Mouse (Mus musculus): ENCODE results near the gene Ccdc88c. TPM values are rescaled to one million over a fixed set of nuclear protein-coding genes. Genes with fewer than 3 reads are reported as not detected.

Gene Ccdc88c
- polyA plus RNA-seq, 1 experiment from 2014 or later, result 6.7 TPM

GRCm38 (mm10) chr12:100896661-100897060, 132.2 kb downstream of the Ccdc88c start:
- Histone ChIP-seq H3K4me3 (replicated peaks) (no peak overlapping the region), H3K27me3 (peaks cover 48% of the 10 kb centered on the region), H3K4me1 (peaks cover 18% of the 10 kb centered on the region), H3K36me3 (no peaks in the 10 kb centered on the region), H3K4me2 (replicated peaks) (no peak overlapping the region), H3K27ac (replicated peaks) (no peak overlapping the region), H3K9me3 (replicated peaks) (no peaks in the 10 kb centered on the region), H3K9ac (no peak overlapping the region)
- no peak for ATAC-seq (ENCODE audit: insufficient number of reproducible peaks, low FRiP score, low TSS enrichment, low read depth)
- 38% methylated on average over 3 of the region's 3 CpGs for WGBS

- Histone ChIP-seq H3K36me3 (no peaks in the 10 kb centered on the region), H3K27ac (replicated peaks) (no peak overlapping the region), H3K4me2 (replicated peaks) (no peak overlapping the region), H3K9ac (no peak overlapping the region), H3K27me3 (peaks cover 44% of the 10 kb centered on the region), H3K4me1 (peaks cover 18% of the 10 kb centered on the region), H3K4me3 (replicated peaks) (no peak overlapping the region), H3K9me3 (replicated peaks) (no peaks in the 10 kb centered on the region)
- 2% methylated on average over 2 of the region's 2 CpGs for WGBS
- ATAC-seq (ENCODE audit: insufficient number of reproducible peaks, low FRiP score, low TSS enrichment, low read depth), result no peak
These were observed 133.4 kb downstream of the Ccdc88c start for GRCm38 (mm10) chr12:100895504-100895903.

GRCm38 (mm10) chr12:100890548-100890947, 138.3 kb downstream of the Ccdc88c start:
- Histone ChIP-seq H3K4me2 (replicated peaks) (no peak overlapping the region), H3K27me3 (0 out of 2 replicates have a peak, but pooled peaks cover 5% of the 10 kb centered on the region), H3K9ac (no peak overlapping the region), H3K36me3 (no peaks in the 10 kb centered on the region), H3K9me3 (replicated peaks) (no peaks in the 10 kb centered on the region), H3K4me1 (peaks cover 7% of the 10 kb centered on the region), H3K27ac (replicated peaks) (no peak overlapping the region), H3K4me3 (replicated peaks) (no peak overlapping the region)
- ATAC-seq (ENCODE audit: insufficient number of reproducible peaks, low FRiP score, low TSS enrichment, low read depth), result no peak
- 74% methylated on average over 3 of the region's 3 CpGs for WGBS

GRCm38 (mm10) chr12:100887801-100888258, 141.0 kb downstream of the Ccdc88c start:
- H3K27me3 ChIP-seq, result 0 out of 2 replicates have a peak, but pooled peaks cover 4% of the 10 kb centered on the region
- H3K9me3 ChIP-seq (replicated peaks), result no peaks in the 10 kb centered on the region
- no peak for ATAC-seq (ENCODE audit: insufficient number of reproducible peaks, low FRiP score, low TSS enrichment, low read depth)
- peaks cover 7% of the 10 kb centered on the region for H3K4me1 ChIP-seq
- H3K4me2 ChIP-seq (replicated peaks), result peak overlapping the region; percentile 13; the same call in 1 of the 2 replicates
- H3K4me3 ChIP-seq (replicated peaks), result no peak overlapping the region
- WGBS, result 30% methylated on average over 12 of the region's 12 CpGs
- 0 out of 2 replicates have a peak overlapping the region, but pooled peaks have one; percentile 11 for H3K27ac ChIP-seq (replicated peaks)
- H3K36me3 ChIP-seq, result no peaks in the 10 kb centered on the region
- H3K9ac ChIP-seq, result no peak overlapping the region

- Histone ChIP-seq H3K4me2 (replicated peaks) (no peak overlapping the region), H3K9ac (no peak overlapping the region), H3K9me3 (replicated peaks) (no peaks in the 10 kb centered on the region), H3K27ac (replicated peaks) (no peak overlapping the region), H3K36me3 (no peaks in the 10 kb centered on the region), H3K4me3 (replicated peaks) (no peak overlapping the region), H3K27me3 (0 out of 2 replicates have a peak, but pooled peaks cover 4% of the 10 kb centered on the region), H3K4me1 (peaks cover 7% of the 10 kb centered on the region)
- 78% methylated on average over 4 of the region's 4 CpGs for WGBS
- ATAC-seq (ENCODE audit: insufficient number of reproducible peaks, low FRiP score, low TSS enrichment, low read depth), result no peak
These were observed 142.0 kb downstream of the Ccdc88c start for GRCm38 (mm10) chr12:100886877-100887276.

- Histone ChIP-seq H3K27ac (replicated peaks) (no peak overlapping the region), H3K27me3 (0 out of 2 replicates have a peak, but pooled peaks cover 4% of the 10 kb centered on the region), H3K4me2 (replicated peaks) (no peak overlapping the region), H3K9ac (no peak overlapping the region), H3K36me3 (no peaks in the 10 kb centered on the region), H3K9me3 (replicated peaks) (no peaks in the 10 kb centered on the region), H3K4me3 (replicated peaks) (no peak overlapping the region), H3K4me1 (peaks cover 7% of the 10 kb centered on the region)
- 86% methylated on average over 3 of the region's 3 CpGs for WGBS
- ATAC-seq (ENCODE audit: insufficient number of reproducible peaks, low FRiP score, low TSS enrichment, low read depth), result no peak
These were observed 143.3 kb downstream of the Ccdc88c start for GRCm38 (mm10) chr12:100885585-100885984.

- WGBS, result 52% methylated on average over 7 of the region's 7 CpGs
- Histone ChIP-seq H3K9ac (no peak overlapping the region), H3K4me3 (replicated peaks) (no peak overlapping the region), H3K27ac (replicated peaks) (no peak overlapping the region), H3K9me3 (replicated peaks) (no peaks in the 10 kb centered on the region), H3K36me3 (no peaks in the 10 kb centered on the region), H3K27me3 (0 out of 2 replicates have a peak, but pooled peaks cover 4% of the 10 kb centered on the region), H3K4me1 (peaks cover 6% of the 10 kb centered on the region), H3K4me2 (replicated peaks) (no peak overlapping the region)
- ATAC-seq (ENCODE audit: insufficient number of reproducible peaks, low FRiP score, low TSS enrichment, low read depth), result no peak
These were observed 145.7 kb downstream of the Ccdc88c start for GRCm38 (mm10) chr12:100883168-100883567.

GRCm38 (mm10) chr12:100878556-100878955, 150.3 kb downstream of the Ccdc88c start:
- 90% methylated on average over 16 of the region's 16 CpGs for WGBS
- H3K4me1 ChIP-seq, result no peaks in the 10 kb centered on the region
- no peak overlapping the region for H3K27ac ChIP-seq (replicated peaks)

GRCm38 (mm10) chr12:100877936-100878335, 150.9 kb downstream of the Ccdc88c start:
- Histone ChIP-seq H3K4me2 (replicated peaks) (no peak overlapping the region), H3K9ac (no peak overlapping the region), H3K4me1 (no peaks in the 10 kb centered on the region), H3K27ac (replicated peaks) (no peak overlapping the region), H3K4me3 (replicated peaks) (no peak overlapping the region), H3K9me3 (replicated peaks) (no peaks in the 10 kb centered on the region), H3K36me3 (no peaks in the 10 kb centered on the region), H3K27me3 (no peaks in the 10 kb centered on the region)
- WGBS, result 74% methylated on average over 6 of the region's 6 CpGs
- ATAC-seq (ENCODE audit: insufficient number of reproducible peaks, low FRiP score, low TSS enrichment, low read depth), result peak; percentile 48; the same call in 1 of the 2 replicates

More at GRCm38 (mm10) chr12:100878556-100878955, 150.3 kb downstream of the Ccdc88c start:
- Histone ChIP-seq H3K9me3 (replicated peaks) (no peaks in the 10 kb centered on the region), H3K36me3 (no peaks in the 10 kb centered on the region), H3K27me3 (no peaks in the 10 kb centered on the region), H3K9ac (no peak overlapping the region), H3K4me2 (replicated peaks) (no peak overlapping the region), H3K4me3 (replicated peaks) (no peak overlapping the region)
- no peak for ATAC-seq (ENCODE audit: insufficient number of reproducible peaks, low FRiP score, low TSS enrichment, low read depth)

- H3K27ac ChIP-seq (replicated peaks), result no peak overlapping the region
- H3K27me3 ChIP-seq, result no peaks in the 10 kb centered on the region
- 87% methylated on average over 6 of the region's 6 CpGs for WGBS
- no peak overlapping the region for H3K4me3 ChIP-seq (replicated peaks)
- no peaks in the 10 kb centered on the region for H3K36me3 ChIP-seq
- H3K4me1 ChIP-seq, result no peaks in the 10 kb centered on the region
- H3K9ac ChIP-seq, result no peak overlapping the region
- ATAC-seq (ENCODE audit: insufficient number of reproducible peaks, low FRiP score, low TSS enrichment, low read depth), result no peak
- no peaks in the 10 kb centered on the region for H3K9me3 ChIP-seq (replicated peaks)
- H3K4me2 ChIP-seq (replicated peaks), result no peak overlapping the region
These were observed 152.9 kb downstream of the Ccdc88c start for GRCm38 (mm10) chr12:100875960-100876359.

GRCm38 (mm10) chr12:100875553-100875952, 153.3 kb downstream of the Ccdc88c start:
- 58% methylated on average over 3 of the region's 3 CpGs for WGBS
- Histone ChIP-seq H3K9me3 (replicated peaks) (no peaks in the 10 kb centered on the region), H3K9ac (no peak overlapping the region), H3K4me3 (replicated peaks) (no peak overlapping the region), H3K27ac (replicated peaks) (no peak overlapping the region), H3K4me1 (no peaks in the 10 kb centered on the region), H3K4me2 (replicated peaks) (no peak overlapping the region), H3K36me3 (no peaks in the 10 kb centered on the region), H3K27me3 (no peaks in the 10 kb centered on the region)
- no peak for ATAC-seq (ENCODE audit: insufficient number of reproducible peaks, low FRiP score, low TSS enrichment, low read depth)

GRCm38 (mm10) chr12:100873612-100874011, 155.2 kb downstream of the Ccdc88c start:
- Histone ChIP-seq H3K4me1 (no peaks in the 10 kb centered on the region), H3K4me2 (replicated peaks) (no peak overlapping the region), H3K36me3 (no peaks in the 10 kb centered on the region), H3K9ac (no peak overlapping the region), H3K27me3 (no peaks in the 10 kb centered on the region), H3K4me3 (replicated peaks) (no peak overlapping the region), H3K9me3 (replicated peaks) (no peaks in the 10 kb centered on the region), H3K27ac (replicated peaks) (no peak overlapping the region)
- WGBS, result 77% methylated on average over 3 of the region's 3 CpGs
- ATAC-seq (ENCODE audit: insufficient number of reproducible peaks, low FRiP score, low TSS enrichment, low read depth), result no peak
